Mouse (Mus musculus): ENCODE measurements at regions not wholly inside any gene's neighbourhood (a gene's known extent, or its start where the extent isn't known, plus 50 kb on each side); places are given as distances from the start of the nearest gene placed in this dataset.
A peak's percentile ranks its signal among the peaks of the same experiment; 100 is the strongest.

DNA sequence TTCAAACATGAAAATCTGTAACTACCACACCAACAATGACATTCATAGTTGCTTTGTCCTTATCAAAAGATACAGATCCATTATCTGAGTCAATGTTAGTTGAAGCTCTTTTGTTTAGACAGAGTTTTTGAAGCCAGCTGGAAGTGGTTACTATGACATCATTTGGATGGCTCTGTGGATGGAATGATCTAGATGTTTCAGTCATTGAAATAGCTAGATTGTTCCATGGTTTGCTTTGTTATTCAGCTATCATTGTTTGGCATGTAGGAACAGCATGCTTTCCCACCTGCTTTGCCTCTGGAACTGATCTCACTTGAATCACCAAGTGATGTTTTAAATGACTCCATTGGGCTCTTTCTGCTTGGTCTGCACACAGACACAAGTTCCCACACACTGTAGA is 144.2 kb upstream of the Marcks start:
- TF ChIP-seq CTCF (IDR thresholded peaks at IDR 0.05): no peak
- peak; percentile 60 for TF ChIP-seq EP300 (IDR thresholded peaks at IDR 0.05)
